Mouse (Mus musculus) thymus, adult 2 months (tissue): ENCODE data around the gene Dclk1.

ENCODE experiments used
- CTCF ChIP-seq: fragments of 200-500 bp; IDR thresholded peaks from 2 replicates; pipeline ENCODE4 v1.5.1; 2012; ENCODE audit warnings: mild to moderate bottlenecking, control low read depth, low read length, moderate library complexity, borderline replicate concordance; ENCODE audit not compliant: control insufficient read depth, poor library complexity, insufficient read depth; ENCODE audit errors: extremely low read depth
- POLR2A ChIP-seq: fragments of 200-500 bp; IDR thresholded peaks from 2 replicates; pipeline ENCODE4 v1.6.1; 2012; ENCODE audit warnings: mild to moderate bottlenecking, low read length, control low read depth, moderate library complexity; ENCODE audit not compliant: control insufficient read depth, poor library complexity, insufficient read depth; ENCODE audit errors: extremely low read depth

DNA sequence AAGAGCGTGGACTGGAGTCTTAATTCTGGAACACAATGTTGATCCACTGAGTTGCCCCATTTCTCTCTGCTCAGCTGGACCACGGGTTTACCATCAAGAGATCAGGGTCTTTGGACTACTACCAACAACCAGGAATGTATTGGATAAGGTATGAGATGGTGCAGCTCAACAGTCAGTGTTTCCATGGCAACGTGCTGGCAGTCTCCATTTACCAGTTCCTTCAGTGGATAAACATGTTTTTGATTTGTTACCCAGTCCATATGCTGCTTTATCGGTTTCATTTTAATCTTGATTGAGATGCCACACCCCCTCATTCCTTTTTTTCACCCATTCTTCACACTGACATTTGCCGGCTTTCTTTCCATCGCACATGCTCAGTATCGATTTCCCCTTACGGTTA is 279.6 kb downstream of the Dclk1 start:
- TF ChIP-seq CTCF (no peak), POLR2A (no peak)
